Mouse (Mus musculus) liver, adult (tissue): ENCODE data around the gene Intu.

Experiments used
- GATA4 ChIP-seq: IDR thresholded peaks from 2 replicates; pipeline ENCODE4 v1.6.1; 2014; ENCODE audit warnings: mild to moderate bottlenecking, low read length; ENCODE audit not compliant: insufficient replicate concordance

The Intu gene

GRCm38 (mm10) chr3:40531286-40532141, at the start of gene Intu:
TSS of gene Intu (plus strand) at chr3:40531286.
- no peak for TF ChIP-seq GATA4

GRCm38 (mm10) chr3:40483221-40483654, 47.8 kb upstream of the Intu start:
- no peak for TF ChIP-seq GATA4

- no peak for TF ChIP-seq GATA4
Measured at GRCm38 (mm10) chr3:40487381-40487780, 43.7 kb upstream of the Intu start.

- no peak for TF ChIP-seq GATA4
Measured at GRCm38 (mm10) chr3:40491742-40492141, 39.3 kb upstream of the Intu start.

GRCm38 (mm10) chr3:40498898-40499297, 32.2 kb upstream of the Intu start:
- TF ChIP-seq GATA4, result no peak

GRCm38 (mm10) chr3:40500157-40500808, 30.8 kb upstream of the Intu start:
- TF ChIP-seq GATA4, result no peak

GRCm38 (mm10) chr3:40504377-40504776, 26.7 kb upstream of the Intu start:
- no peak for TF ChIP-seq GATA4

GRCm38 (mm10) chr3:40505451-40506014, 25.6 kb upstream of the Intu start:
- no peak for TF ChIP-seq GATA4

GRCm38 (mm10) chr3:40508927-40509576, 22.0 kb upstream of the Intu start:
- TF ChIP-seq GATA4, result no peak

GRCm38 (mm10) chr3:40510567-40510966, 20.5 kb upstream of the Intu start:
- no peak for TF ChIP-seq GATA4

GRCm38 (mm10) chr3:40512936-40513829, 17.9 kb upstream of the Intu start:
- TF ChIP-seq GATA4, result no peak

GRCm38 (mm10) chr3:40518240-40518639, 12.8 kb upstream of the Intu start:
- no peak for TF ChIP-seq GATA4

GRCm38 (mm10) chr3:40519555-40519954, 11.5 kb upstream of the Intu start:
- TF ChIP-seq GATA4, result no peak

GRCm38 (mm10) chr3:40520567-40520966, 10.5 kb upstream of the Intu start:
- no peak for TF ChIP-seq GATA4
